Mouse (Mus musculus): Measurements from ENCODE around the gene Akt2. TPM values are rescaled to one million over a fixed set of nuclear protein-coding genes. Genes with fewer than 3 reads are reported as not detected.

The Akt2 gene
- polyA plus RNA-seq, 1 experiment from 2014 or later, result 95.0 TPM

- Histone ChIP-seq H3K9me3 (replicated peaks) (no peaks in the 10 kb centered on the region), H3K36me3 (peaks cover 22% of the 10 kb centered on the region), H3K27ac (peak overlapping the region; percentile 96), H3K4me1 (peaks cover 24% of the 10 kb centered on the region), H3K27me3 (ENCODE audit: low read depth, poor library complexity, severe bottlenecking) (no peaks in the 10 kb centered on the region), H3K4me3 (peak overlapping the region; percentile 79)
- WGBS, result 65% methylated on average over 12 of the region's 12 CpGs
- no peak for DNase-seq (ENCODE audit: low spot score)
These were observed 1.7 kb downstream of the Akt2 start for GRCm38 (mm10) chr7:27592934-27593645.

- H3K27me3 ChIP-seq (ENCODE audit: low read depth, poor library complexity, severe bottlenecking), result no peaks in the 10 kb centered on the region
- H3K27ac ChIP-seq, result peak overlapping the region; percentile 34
- H3K4me3 ChIP-seq, result no peak overlapping the region
- H3K36me3 ChIP-seq, result peaks cover 22% of the 10 kb centered on the region
- H3K4me1 ChIP-seq, result peaks cover 32% of the 10 kb centered on the region
- WGBS, result 59% methylated on average over 10 of the region's 10 CpGs
- H3K9me3 ChIP-seq (replicated peaks), result no peaks in the 10 kb centered on the region
- DNase-seq (ENCODE audit: low spot score), result no peak
These were observed 5.5 kb downstream of the Akt2 start for GRCm38 (mm10) chr7:27596586-27597503.

GRCm38 (mm10) chr7:27598053-27598452 lies 6.7 kb downstream of the Akt2 start:
- H3K9me3 ChIP-seq (replicated peaks), result no peaks in the 10 kb centered on the region
- no peaks in the 10 kb centered on the region for H3K27me3 ChIP-seq (ENCODE audit: low read depth, poor library complexity, severe bottlenecking)
- H3K4me3 ChIP-seq, result no peak overlapping the region
- H3K4me1 ChIP-seq, result peaks cover 26% of the 10 kb centered on the region
- H3K36me3 ChIP-seq, result peaks cover 23% of the 10 kb centered on the region
- no peak overlapping the region for H3K27ac ChIP-seq
- WGBS, result 65% methylated on average over 7 of the region's 7 CpGs
- DNase-seq (ENCODE audit: low spot score), result no peak

- Histone ChIP-seq H3K36me3 (peaks cover 8% of the 10 kb centered on the region; the same call in 1 of the 2 replicates), H3K4me1 (peaks cover 36% of the 10 kb centered on the region), H3K27me3 (ENCODE audit: low read depth, poor library complexity, severe bottlenecking) (no peaks in the 10 kb centered on the region), H3K9me3 (replicated peaks) (no peaks in the 10 kb centered on the region), H3K4me3 (no peak overlapping the region), H3K27ac (no peak overlapping the region)
- DNase-seq (ENCODE audit: low spot score), result no peak
- 83% methylated on average over 4 of the region's 4 CpGs for WGBS
These were observed 10.3 kb downstream of the Akt2 start for GRCm38 (mm10) chr7:27601628-27602027.

GRCm38 (mm10) chr7:27602161-27602560 lies 10.8 kb downstream of the Akt2 start:
- Histone ChIP-seq H3K27ac (no peak overlapping the region), H3K27me3 (ENCODE audit: low read depth, poor library complexity, severe bottlenecking) (no peaks in the 10 kb centered on the region), H3K4me1 (peaks cover 36% of the 10 kb centered on the region), H3K9me3 (replicated peaks) (no peaks in the 10 kb centered on the region), H3K4me3 (no peak overlapping the region), H3K36me3 (peaks cover 4% of the 10 kb centered on the region; the same call in 1 of the 2 replicates)
- 87% methylated on average over 2 of the region's 2 CpGs for WGBS
- DNase-seq (ENCODE audit: low spot score), result no peak

GRCm38 (mm10) chr7:27602835-27603234 lies 11.5 kb downstream of the Akt2 start:
- 87% methylated on average over 7 of the region's 7 CpGs for WGBS
- H3K4me1 ChIP-seq, result peaks cover 42% of the 10 kb centered on the region
- peaks cover 10% of the 10 kb centered on the region; the same call in 1 of the 2 replicates for H3K36me3 ChIP-seq
- H3K27me3 ChIP-seq (ENCODE audit: low read depth, poor library complexity, severe bottlenecking), result no peaks in the 10 kb centered on the region
- H3K9me3 ChIP-seq (replicated peaks), result no peaks in the 10 kb centered on the region
- DNase-seq (ENCODE audit: low spot score), result no peak
- H3K27ac ChIP-seq, result no peak overlapping the region
- no peak overlapping the region for H3K4me3 ChIP-seq

GRCm38 (mm10) chr7:27604661-27605348 lies 13.5 kb downstream of the Akt2 start:
- Histone ChIP-seq H3K4me1 (peaks cover 38% of the 10 kb centered on the region), H3K9me3 (replicated peaks) (no peaks in the 10 kb centered on the region), H3K4me3 (no peak overlapping the region), H3K36me3 (peaks cover 28% of the 10 kb centered on the region), H3K27me3 (ENCODE audit: low read depth, poor library complexity, severe bottlenecking) (no peaks in the 10 kb centered on the region), H3K27ac (no peak overlapping the region)
- WGBS, result 53% methylated on average over 5 of the region's 5 CpGs
- DNase-seq (ENCODE audit: low spot score), result no peak

- Histone ChIP-seq H3K4me3 (no peak overlapping the region), H3K36me3 (peaks cover 37% of the 10 kb centered on the region), H3K9me3 (replicated peaks) (no peaks in the 10 kb centered on the region), H3K4me1 (peaks cover 36% of the 10 kb centered on the region), H3K27me3 (ENCODE audit: low read depth, poor library complexity, severe bottlenecking) (no peaks in the 10 kb centered on the region), H3K27ac (peak overlapping the region; percentile 64; the same call in 1 of the 2 replicates)
- 60% methylated on average over 9 of the region's 9 CpGs for WGBS
- peak; percentile 40 for DNase-seq (ENCODE audit: low spot score)
These were observed 14.3 kb downstream of the Akt2 start for GRCm38 (mm10) chr7:27605499-27606285.

- 57% methylated on average over 10 of the region's 10 CpGs for WGBS
- Histone ChIP-seq H3K9me3 (replicated peaks) (no peaks in the 10 kb centered on the region), H3K27me3 (ENCODE audit: low read depth, poor library complexity, severe bottlenecking) (no peaks in the 10 kb centered on the region), H3K4me1 (peaks cover 32% of the 10 kb centered on the region), H3K36me3 (peaks cover 44% of the 10 kb centered on the region), H3K27ac (peak overlapping the region; percentile 64), H3K4me3 (0 out of 2 replicates have a peak overlapping the region, but pooled peaks have one; percentile 4)
- DNase-seq (ENCODE audit: low spot score), result no peak
These were observed 15.3 kb downstream of the Akt2 start for GRCm38 (mm10) chr7:27606481-27607254.

GRCm38 (mm10) chr7:27607580-27607979 lies 16.2 kb downstream of the Akt2 start:
- Histone ChIP-seq H3K36me3 (peaks cover 44% of the 10 kb centered on the region), H3K27me3 (ENCODE audit: low read depth, poor library complexity, severe bottlenecking) (no peaks in the 10 kb centered on the region), H3K27ac (peak overlapping the region; percentile 64; the same call in 1 of the 2 replicates), H3K9me3 (replicated peaks) (no peaks in the 10 kb centered on the region), H3K4me3 (no peak overlapping the region), H3K4me1 (peaks cover 32% of the 10 kb centered on the region)
- 61% methylated on average over 5 of the region's 5 CpGs for WGBS
- DNase-seq (ENCODE audit: low spot score), result no peak

- Histone ChIP-seq H3K27ac (no peak overlapping the region), H3K4me3 (no peak overlapping the region), H3K27me3 (ENCODE audit: low read depth, poor library complexity, severe bottlenecking) (no peaks in the 10 kb centered on the region), H3K9me3 (replicated peaks) (no peaks in the 10 kb centered on the region), H3K4me1 (peaks cover 32% of the 10 kb centered on the region), H3K36me3 (peaks cover 43% of the 10 kb centered on the region)
- no peak for DNase-seq (ENCODE audit: low spot score)
- WGBS, result 96% methylated on average over 3 of the region's 3 CpGs
These were observed 16.8 kb downstream of the Akt2 start for GRCm38 (mm10) chr7:27608130-27608529.
